Mouse (Mus musculus) layer of hippocampus, postnatal 14 days (tissue): Measurements from ENCODE around the gene Treml2. TPM values are rescaled to one million over a fixed set of nuclear protein-coding genes. Genes with fewer than 3 reads are reported as not detected.
A peak's percentile ranks its signal among the peaks of the same experiment; 100 is the strongest.
"Not testable (repeated sequence)": the region's sequence is repeated elsewhere in the genome, so short reads cannot be mapped to it uniquely, and the experiment has no call there.

Source experiments
- DNase-seq, 2 experiments: peaks; one replicate each; pipeline ENCODE4 v3.0.0; 2021 to 2022; ENCODE audit warnings: low spot score in 2 of 2, mixed read lengths in 1 of 2
- total RNA-seq, 2 experiments: library from RNA; stranded (reverse); gene quantifications; 2 replicates each; pipeline ENCODE4 v1.2.3; 2021

Treml2 gene
- total RNA-seq, 2 experiments from 2014 or later = 0.19 to 0.48 TPM

GRCm38 (mm10) chr17:48287276-48287675 lies 12.0 kb upstream of the Treml2 start:
- DNase-seq = no peak

DNA sequence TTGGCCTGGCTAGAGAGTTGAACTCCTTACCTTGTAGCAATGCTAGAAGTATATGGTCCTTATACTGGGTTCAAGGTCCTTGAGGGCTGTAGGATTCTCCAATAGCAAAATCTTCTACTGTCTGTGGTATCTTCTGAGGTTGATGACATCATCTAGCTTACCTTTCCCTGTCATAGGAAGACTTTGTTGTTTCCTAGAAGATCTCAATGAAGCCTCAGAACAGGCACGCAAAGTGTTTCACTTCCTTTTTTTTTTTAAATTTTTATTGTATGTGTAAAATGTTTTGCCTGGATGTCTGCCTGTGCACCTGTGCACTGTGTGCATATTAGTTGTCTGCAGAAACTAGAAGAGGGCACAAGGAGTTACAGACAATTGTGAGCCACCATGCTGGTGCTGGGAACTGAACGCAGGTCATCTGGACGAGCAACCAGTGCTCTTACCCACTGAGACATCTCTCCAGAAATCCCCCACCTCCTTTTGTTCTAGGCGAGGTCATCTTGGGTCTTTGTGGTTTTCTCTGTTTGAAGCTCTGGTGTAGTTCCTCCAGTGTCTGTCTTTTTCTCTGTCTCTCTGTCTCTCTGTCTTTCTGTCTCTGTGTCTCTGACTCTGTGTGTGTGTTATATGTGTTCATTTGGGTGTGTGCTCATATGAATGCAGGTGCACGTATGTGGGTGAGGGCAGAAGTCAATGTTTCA lies 5.7 kb upstream of the Treml2 start:
- DNase-seq = no peak

DNA sequence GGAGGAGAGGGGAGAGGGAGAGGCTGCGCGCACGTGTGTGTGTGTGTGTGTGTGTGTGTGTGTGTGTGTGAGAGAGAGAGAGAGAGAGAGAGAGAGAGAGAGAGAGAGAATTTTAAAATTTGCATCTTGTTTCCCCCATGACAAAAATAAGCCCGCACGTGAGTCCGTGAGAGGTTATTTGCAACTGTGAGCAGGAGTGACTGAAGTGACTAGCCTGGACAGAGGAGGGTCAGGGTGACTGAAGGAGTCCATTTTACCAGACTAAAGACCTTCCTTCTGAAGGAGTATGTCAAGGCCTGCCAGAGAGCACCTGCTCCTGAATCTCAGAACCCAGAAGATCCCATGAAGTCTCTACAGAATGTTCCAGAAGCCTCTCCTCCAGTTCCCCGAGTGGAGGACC lies 458 bp downstream of the Treml2 start:
- DNase-seq = no peak

DNA sequence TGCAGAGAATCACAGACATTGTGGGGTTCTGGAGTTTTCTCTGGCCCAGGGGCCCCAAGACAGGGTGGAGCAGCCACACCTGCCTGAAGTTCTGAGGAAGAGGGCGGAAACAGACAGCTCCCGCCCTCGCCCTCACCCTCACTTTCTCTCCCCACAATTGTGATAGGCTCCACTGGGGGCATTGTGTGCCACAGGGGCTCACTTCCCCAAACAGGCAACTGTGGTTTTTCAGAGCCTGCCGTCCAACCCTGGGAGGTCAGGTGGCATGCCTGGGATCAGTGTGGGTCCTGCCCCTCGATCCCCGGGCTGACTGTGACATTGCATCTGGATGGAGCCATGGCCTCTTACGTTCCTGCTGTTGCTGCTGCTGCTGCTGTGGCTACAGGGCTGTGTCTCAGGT lies 901 bp downstream of the Treml2 start:
- DNase-seq = no peak

DNA sequence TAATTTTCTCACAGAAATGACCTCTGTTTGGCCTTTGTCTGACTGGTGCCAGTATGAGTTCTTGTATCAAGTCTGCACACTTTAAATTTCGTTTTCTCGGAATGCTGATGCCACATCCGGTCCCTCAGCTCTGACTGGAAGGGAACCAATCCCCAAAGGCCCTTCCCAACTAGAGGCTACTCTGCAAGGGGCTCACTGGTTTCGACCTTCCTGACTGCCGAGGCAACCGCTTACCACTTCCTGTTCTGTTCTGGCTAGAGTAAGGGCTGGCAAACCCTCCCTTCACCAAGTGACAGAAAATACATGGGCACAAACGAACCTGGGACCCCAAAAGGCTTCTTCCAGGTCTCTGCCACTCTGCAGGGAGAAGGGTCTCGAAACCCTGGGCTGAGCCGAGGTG lies 1.6 kb downstream of the Treml2 start:
- no peak for DNase-seq

DNA sequence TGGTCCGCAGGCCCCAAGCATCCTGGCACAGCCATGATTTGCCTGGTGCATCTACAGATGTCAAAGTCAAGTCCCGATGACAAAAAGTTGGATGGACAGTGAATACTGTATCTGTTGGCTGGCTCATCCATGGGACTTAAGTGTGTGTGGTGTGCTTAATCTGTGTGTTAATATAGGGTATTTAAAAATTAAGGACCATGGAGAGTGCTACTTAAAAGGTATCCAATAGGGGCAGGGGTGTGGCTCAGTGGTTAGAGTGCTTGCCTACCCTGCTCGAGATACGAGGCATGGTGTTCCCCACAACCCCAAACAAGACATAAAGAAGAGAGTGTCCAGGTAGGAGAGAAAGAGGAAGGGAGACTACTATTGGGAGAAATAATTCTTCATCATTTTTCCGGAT lies 2.5 kb downstream of the Treml2 start:
- DNase-seq = no peak

DNA sequence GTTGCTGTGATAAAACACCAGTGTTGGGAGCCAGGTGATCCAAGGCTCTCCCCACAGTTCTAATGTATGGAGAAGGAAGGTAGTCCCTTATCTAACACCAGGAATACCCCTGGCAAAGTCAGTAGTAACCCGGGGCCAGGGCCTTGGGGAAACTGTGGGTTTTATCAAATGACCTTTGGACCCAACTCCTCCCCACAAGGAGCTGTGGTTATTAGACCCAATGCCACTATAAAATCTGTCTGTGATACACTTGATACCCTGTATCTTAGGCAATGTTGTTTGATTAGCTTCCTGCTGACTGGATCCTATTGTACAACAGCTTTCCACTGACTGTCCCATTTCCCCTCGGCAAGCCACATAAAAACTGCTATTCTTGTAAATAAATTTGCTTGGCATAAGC lies 12.8 kb downstream of the Treml2 start:
- DNase-seq = no peak

DNA sequence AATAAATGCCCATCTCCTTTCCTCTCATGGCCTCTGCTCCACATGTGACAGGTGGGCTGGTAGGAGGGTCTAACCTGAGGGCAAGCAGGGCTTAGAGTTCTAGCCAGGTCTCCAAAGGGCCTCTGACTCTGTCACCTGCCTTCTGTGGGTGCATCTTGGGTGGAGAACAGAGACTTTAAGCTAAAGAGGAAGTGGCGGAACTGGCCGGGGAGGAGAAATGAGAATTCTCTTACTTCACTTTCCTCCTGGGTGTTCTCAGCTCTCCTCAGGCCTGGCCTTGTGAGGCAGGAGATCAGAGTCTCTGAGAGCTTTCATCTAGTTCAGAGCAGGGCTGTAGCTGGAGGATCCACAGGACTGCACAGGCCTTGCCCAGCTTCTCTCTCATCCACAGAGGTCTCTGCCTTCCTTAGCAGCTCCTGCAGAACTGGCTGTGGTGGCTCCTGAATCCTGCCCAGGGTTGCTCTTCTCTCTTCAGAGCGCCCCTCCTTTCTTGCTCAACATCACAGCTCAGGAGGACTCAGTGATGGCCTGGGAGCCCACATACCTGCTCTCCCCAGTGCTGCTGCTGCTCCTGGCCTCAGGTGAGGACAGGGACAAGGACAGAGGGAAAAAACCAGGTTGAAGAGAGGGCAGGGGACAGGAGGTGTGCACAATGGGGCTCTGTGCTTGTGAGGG lies 16.7 kb downstream of the Treml2 start, which contains the start of gene B430306N03Rik:
B430306N03Rik (plus strand) TSS at position 237 of the 675 bp plus-strand sequence.
- DNase-seq = not testable (repeated sequence)

DNA sequence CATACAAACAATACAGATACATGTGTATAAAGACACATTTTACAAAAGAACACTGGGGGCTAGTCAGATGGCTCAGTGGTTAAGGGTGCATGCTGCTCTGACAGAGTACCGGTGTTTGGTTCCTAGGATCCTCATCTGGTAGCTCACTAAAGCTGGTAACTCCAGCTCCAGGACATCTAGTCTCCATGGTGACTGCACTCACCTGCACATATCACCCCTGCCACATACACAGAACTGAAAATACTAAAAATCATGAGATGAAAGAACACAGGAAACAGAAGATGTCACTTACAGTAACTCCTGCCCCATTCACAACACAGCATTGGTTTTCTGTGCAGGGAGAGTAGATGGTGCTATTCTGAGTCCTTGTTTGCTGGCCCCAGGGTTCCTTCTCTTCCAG lies 19.4 kb downstream of the Treml2 start:
- no peak for DNase-seq

GRCm38 (mm10) chr17:48321279-48321678 lies 22.0 kb downstream of the Treml2 start:
- no peak for DNase-seq

DNA sequence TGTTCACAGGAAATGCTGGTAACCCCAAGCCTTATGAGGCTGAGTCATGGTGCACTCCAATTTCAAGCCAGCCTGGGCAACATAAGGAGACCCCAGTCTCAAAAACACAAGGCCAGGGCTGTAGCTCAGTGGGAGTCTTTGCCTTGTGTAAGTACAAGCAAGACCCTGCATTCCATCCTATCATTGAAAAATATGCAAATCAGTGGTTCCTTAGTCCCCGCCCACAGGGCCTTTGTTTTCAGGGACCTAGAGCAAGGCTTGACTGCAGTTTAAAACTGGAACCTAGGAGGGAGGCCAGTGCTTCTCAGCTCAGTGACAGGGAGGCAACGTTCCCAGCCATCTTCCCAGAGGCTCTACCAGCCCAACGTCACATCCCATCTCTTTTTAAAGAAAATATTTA lies 23.9 kb downstream of the Treml2 start:
- no peak for DNase-seq

GRCm38 (mm10) chr17:48324258-48324657 lies 25.0 kb downstream of the Treml2 start:
- no peak for DNase-seq

GRCm38 (mm10) chr17:48325093-48325492 lies 25.8 kb downstream of the Treml2 start:
- no peak for DNase-seq

- no peak for DNase-seq
Observed at GRCm38 (mm10) chr17:48325638-48326037, 26.3 kb downstream of the Treml2 start.

- DNase-seq = peak; percentile 18 to 59
Observed at GRCm38 (mm10) chr17:48326656-48327055, 27.4 kb downstream of the Treml2 start.

GRCm38 (mm10) chr17:48332524-48332923 lies 33.2 kb downstream of the Treml2 start:
- DNase-seq = no peak

DNA sequence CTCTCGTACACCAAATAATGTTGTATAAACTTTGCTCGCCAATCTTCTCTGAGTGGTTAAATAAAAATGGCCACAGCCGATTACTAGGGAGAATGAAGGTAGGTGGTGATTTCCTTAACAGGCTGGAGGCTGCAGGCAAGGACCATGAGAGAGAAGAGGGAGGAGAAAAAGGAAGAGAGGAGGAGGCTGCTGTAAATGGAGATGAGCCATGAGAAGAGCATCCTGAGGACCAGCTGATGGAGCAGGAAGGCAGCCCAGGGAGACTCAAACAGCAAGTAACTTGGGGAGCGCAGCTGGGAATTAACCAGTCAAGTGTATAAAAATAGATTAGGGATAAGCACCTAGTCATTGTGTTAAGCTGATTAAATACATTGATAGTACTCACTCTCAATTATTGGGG lies 34.9 kb downstream of the Treml2 start:
- DNase-seq = no peak

DNA sequence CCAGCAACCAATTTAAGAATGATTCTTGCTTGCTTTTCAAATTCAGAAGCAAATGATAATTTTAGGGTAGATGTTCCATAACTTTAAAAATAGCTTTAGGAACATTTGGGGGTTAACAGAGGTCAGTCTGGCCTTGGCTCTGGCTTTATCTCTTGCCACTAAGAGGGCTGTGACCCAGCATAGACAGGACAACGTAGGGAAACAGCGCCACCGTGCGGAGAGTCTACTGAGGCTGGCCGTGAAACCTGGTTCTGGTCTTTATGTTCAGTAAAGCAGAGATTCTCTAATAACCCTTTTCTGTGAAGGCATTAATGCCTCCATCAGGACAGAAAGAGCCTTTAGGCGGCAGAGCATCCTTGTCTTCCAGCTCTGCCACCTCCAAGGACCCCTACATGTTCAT lies 37.6 kb downstream of the Treml2 start:
- DNase-seq = peak; percentile 68 to 70

DNA sequence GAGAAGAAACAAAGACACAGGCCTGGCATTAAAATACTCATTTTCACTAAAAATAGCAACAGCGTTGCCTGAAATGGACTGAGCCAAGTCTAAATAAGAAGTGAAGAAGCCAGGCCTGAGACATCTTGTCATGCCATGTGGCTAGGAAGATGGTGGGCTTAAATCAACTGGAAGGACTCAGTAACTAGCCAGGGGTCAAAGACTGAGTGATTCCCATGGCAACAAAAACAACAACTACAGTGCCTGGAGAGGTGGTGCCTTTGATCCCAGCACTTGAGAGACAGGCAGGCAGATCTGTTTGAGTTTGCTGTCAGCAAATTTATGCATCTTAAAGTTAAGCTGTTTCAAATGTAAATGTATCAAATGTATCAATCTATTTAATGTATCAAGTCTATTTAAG lies 41.0 kb downstream of the Treml2 start:
- DNase-seq = no peak

DNA sequence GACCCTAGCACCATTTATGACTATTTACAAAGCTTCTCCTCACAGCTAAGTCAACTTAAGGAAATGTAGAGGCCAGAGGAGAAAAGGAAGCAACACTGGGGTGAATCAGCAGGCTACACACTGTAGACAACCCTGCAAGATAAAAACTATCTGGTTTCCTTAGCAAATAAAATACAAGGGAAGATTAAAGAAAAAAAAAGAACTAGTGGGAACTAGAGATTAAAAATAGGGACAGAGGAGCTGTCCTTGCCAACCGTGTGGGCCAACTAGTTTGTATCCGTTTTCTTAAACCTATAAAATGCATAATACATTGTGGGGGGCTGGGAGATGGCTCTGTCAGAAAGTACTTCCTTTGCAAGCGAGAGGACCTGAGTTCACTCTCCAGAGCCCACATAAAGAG lies 42.6 kb downstream of the Treml2 start:
- no peak for DNase-seq

DNA sequence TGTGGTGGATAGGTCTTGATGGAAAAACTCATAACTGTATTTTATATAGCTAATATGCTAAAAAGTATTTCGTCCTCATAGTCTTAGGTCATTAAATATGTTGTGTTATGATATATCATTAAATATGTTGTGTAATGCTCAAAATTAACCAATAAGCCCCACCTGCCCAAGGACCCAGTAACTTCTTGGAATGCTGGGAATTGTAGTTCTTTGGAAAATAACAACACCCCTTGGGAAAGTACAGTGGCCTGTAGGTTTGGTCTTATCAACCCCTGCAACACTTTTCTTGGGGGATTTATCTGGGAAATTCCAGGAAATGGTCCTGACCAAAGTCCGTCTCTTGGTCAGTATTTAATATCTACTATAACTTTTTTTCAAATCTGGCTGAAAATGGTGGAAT lies 43.8 kb downstream of the Treml2 start:
- no peak for DNase-seq

- DNase-seq = no peak
Observed at GRCm38 (mm10) chr17:48345824-48346223, 46.5 kb downstream of the Treml2 start.

DNA sequence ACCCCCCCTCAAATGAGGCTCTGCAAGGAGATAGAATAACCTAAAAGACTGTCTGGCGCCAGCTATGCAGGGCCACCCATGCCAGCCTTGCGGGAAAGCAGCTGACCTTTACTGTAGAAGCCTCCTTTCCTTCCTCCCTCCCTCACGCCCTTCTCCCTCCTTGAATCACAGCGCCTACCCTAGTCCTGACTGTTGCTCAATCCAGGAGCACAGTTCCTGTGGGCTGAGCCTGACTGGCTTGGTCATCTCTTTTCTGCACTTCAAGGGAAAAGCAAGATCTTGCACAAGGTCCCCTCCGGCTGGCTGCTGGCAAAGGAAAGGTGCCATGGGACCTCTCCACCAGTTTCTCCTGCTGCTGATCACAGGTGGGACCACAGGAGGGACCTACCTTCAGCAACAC lies 46.9 kb downstream of the Treml2 start, which contains the start of gene Trem2:
Trem2 (plus strand) TSS at position 171 of the 400 bp plus-strand sequence.
- DNase-seq = no peak
